Mouse (Mus musculus) hindbrain, embryonic 14.5 days (tissue): ENCODE results near the gene Adam11. TPM values are rescaled to one million over a fixed set of nuclear protein-coding genes. Genes with fewer than 3 reads are reported as not detected.

Experiments
- ATAC-seq: fragments of 200-750 bp; cut with Nextera tagmentation; 2 replicates; pipeline ENCODE4 v1.8.0; 2017; ENCODE audit warnings: moderate number of reproducible peaks, mild to moderate bottlenecking, moderate TSS enrichment, moderate library complexity; ENCODE audit not compliant: low FRiP score
- DNase-seq: peaks from one replicate; pipeline ENCODE4 v3.0.0-alpha.2; 2015; ENCODE audit warnings: low spot score
- H3K27ac ChIP-seq: fragments of 300-500 bp; sonication (generic); 2 replicates; pipeline ENCODE4 v1.5.1; 2014; ENCODE audit warnings: mild to moderate bottlenecking, moderate library complexity
- H3K27me3 ChIP-seq: fragments of 300-500 bp; sonication (generic); 2 replicates; pipeline ENCODE4 v1.6.1; 2014; ENCODE audit warnings: mild to moderate bottlenecking, low read length, mixed read lengths; ENCODE audit not compliant: control insufficient read depth, insufficient read depth
- H3K36me3 ChIP-seq: fragments of 300-500 bp; sonication (generic); replicated peaks from 2 replicates; pipeline ENCODE4 v1.6.1; 2014; ENCODE audit not compliant: control insufficient read depth, insufficient read depth
- H3K4me1 ChIP-seq: fragments of 300-500 bp; sonication (generic); replicated peaks from 2 replicates; pipeline ENCODE4 v1.6.1; 2014; ENCODE audit warnings: antibody characterized with exemption, low read length, mixed read lengths; ENCODE audit not compliant: control insufficient read depth, insufficient read depth
- H3K4me2 ChIP-seq: fragments of 300-500 bp; sonication (generic); replicated peaks from 2 replicates; pipeline ENCODE4 v1.6.1; 2014; ENCODE audit warnings: mild to moderate bottlenecking, moderate library complexity
- H3K4me3 ChIP-seq: fragments of 300-500 bp; sonication (generic); replicated peaks from 2 replicates; pipeline ENCODE4 v1.5.1; 2014; ENCODE audit warnings: mild to moderate bottlenecking, low read length
- H3K9ac ChIP-seq: fragments of 300-500 bp; sonication (generic); 2 replicates; pipeline ENCODE4 v1.6.1; 2014
- H3K9me3 ChIP-seq: fragments of 300-500 bp; sonication (generic); 2 replicates; pipeline ENCODE4 v1.6.1; 2016; ENCODE audit warnings: low read length; ENCODE audit not compliant: control insufficient read depth
- WGBS: fragments of 180-500 bp; shearing (Covaris S2); extraction: QIAGEN DNeasy Blood & Tissue Kit; methylation state at CpG from one replicate; pipeline ENCODE4 v1.1.7; 2014; 5-methylcytosine and 5-hydroxymethylcytosine counted together
- polyA plus RNA-seq: library from polyadenylated mRNA; unstranded; fragments of >200 nt; fragmentation: Nextera tagmentation; extraction: Ambion mirVana; gene quantifications from 2 replicates; pipeline ENCODE4 v1.2.1, GENCODE M21; 2014

Adam11 gene
- polyA plus RNA-seq, 1 experiment from 2014 or later, result 24.1 TPM

GRCm38 (mm10) chr11:102734961-102735360, 26.3 kb upstream of the Adam11 start:
- Histone ChIP-seq H3K36me3 (no peaks in the 10 kb centered on the region), H3K27me3 (no peaks in the 10 kb centered on the region; the same call in 1 of the 2 replicates), H3K4me2 (no peak overlapping the region), H3K4me1 (peaks cover 7% of the 10 kb centered on the region; the same call in 1 of the 2 replicates), H3K9me3 (no peaks in the 10 kb centered on the region), H3K4me3 (no peak overlapping the region), H3K9ac (no peak overlapping the region), H3K27ac (no peak overlapping the region)
- 94% methylated on average over 6 of the region's 6 CpGs for WGBS
- DNase-seq, result no peak
- no peak for ATAC-seq

- Histone ChIP-seq H3K9ac (no peak overlapping the region), H3K27me3 (no peaks in the 10 kb centered on the region; the same call in 1 of the 2 replicates), H3K4me2 (no peak overlapping the region), H3K9me3 (no peaks in the 10 kb centered on the region), H3K27ac (no peak overlapping the region), H3K36me3 (no peaks in the 10 kb centered on the region), H3K4me1 (peaks cover 20% of the 10 kb centered on the region), H3K4me3 (no peak overlapping the region)
- DNase-seq (no peak), ATAC-seq (no peak)
- WGBS, result 88% methylated on average over 3 of the region's 3 CpGs
These were observed 23.2 kb upstream of the Adam11 start for GRCm38 (mm10) chr11:102738046-102738445.

DNA sequence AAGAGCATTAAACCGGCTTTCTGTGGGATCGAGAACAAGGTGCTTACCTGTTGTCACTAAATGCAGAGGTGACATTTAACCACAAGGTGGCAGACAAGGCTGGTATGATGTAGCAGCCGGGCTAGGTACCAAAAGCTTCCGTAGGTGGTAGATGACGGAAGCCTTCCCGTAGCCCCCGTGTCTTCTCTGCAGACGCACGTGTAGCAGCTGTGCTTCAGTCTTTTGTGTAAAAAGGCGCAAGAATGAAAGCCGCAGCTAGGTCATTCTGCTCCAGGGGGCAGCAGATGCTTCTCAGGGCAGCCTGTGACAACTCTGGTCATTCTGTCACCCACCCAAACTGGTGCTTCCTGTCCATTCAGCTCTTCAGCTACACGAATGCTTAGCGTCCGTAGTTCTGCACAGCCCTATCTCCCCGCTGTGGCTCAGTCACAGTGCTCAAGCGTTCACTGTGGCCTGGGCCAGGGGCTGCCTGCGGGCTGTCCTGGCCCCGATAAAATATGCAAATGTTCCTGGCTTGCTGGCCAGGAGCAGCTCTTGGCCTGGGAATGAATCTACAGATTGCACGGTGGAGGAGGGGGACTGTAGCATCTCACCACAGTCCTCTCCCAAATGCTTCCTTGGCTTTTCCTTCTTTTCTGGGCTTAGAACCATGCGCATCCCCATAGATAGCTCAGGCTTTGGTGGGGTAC, 21.8 kb upstream of the Adam11 start:
- H3K4me2 ChIP-seq, result peak overlapping the region; percentile 62
- ATAC-seq, result peak; percentile 86
- peaks cover 20% of the 10 kb centered on the region for H3K4me1 ChIP-seq
- WGBS, result 4% methylated on average over 20 of the region's 20 CpGs
- no peaks in the 10 kb centered on the region for H3K9me3 ChIP-seq
- peak overlapping the region; percentile 79 for H3K27ac ChIP-seq
- peak overlapping the region; percentile 15 for H3K4me3 ChIP-seq
- DNase-seq, result peak; percentile 92
- H3K9ac ChIP-seq, result peak overlapping the region; percentile 54
- no peaks in the 10 kb centered on the region; the same call in 1 of the 2 replicates for H3K27me3 ChIP-seq
- no peaks in the 10 kb centered on the region for H3K36me3 ChIP-seq

DNA sequence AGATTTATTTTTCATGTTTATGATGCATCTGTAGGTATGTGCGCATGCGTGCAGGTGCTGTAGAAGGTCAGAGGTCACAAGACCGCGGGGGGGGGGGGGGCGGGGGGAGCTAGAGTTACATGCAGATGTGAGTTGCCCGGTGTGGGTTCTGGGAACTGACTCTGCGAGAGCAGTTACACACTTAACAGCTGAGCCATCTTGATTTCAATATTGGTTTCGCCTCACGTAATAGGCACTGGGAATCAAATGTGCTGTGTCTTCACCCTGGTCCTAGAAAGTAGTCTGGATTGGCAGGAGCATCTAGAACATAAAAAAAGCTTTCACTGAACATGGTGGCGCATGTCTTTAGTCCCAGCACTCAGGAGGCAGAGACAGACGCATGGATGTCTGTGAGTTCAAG, 20.6 kb upstream of the Adam11 start:
- no peak overlapping the region for H3K9ac ChIP-seq
- no peak overlapping the region for H3K4me2 ChIP-seq
- no peaks in the 10 kb centered on the region for H3K9me3 ChIP-seq
- H3K4me1 ChIP-seq, result peaks cover 20% of the 10 kb centered on the region
- 48% methylated on average over 11 of the region's 11 CpGs for WGBS
- ATAC-seq (no peak), DNase-seq (no peak)
- no peak overlapping the region for H3K27ac ChIP-seq
- no peaks in the 10 kb centered on the region for H3K36me3 ChIP-seq
- no peak overlapping the region for H3K4me3 ChIP-seq
- no peaks in the 10 kb centered on the region; the same call in 1 of the 2 replicates for H3K27me3 ChIP-seq

GRCm38 (mm10) chr11:102741129-102741950, 19.9 kb upstream of the Adam11 start:
- 12% methylated on average over 22 of the region's 22 CpGs for WGBS
- DNase-seq (no peak), ATAC-seq (no peak)
- no peak overlapping the region for H3K27ac ChIP-seq
- H3K9ac ChIP-seq, result no peak overlapping the region
- H3K4me2 ChIP-seq, result peak overlapping the region; percentile 1; the same call in 1 of the 2 replicates
- H3K36me3 ChIP-seq, result no peaks in the 10 kb centered on the region
- H3K27me3 ChIP-seq, result no peaks in the 10 kb centered on the region; the same call in 1 of the 2 replicates
- peaks cover 20% of the 10 kb centered on the region for H3K4me1 ChIP-seq
- no peak overlapping the region for H3K4me3 ChIP-seq
- H3K9me3 ChIP-seq, result no peaks in the 10 kb centered on the region

DNA sequence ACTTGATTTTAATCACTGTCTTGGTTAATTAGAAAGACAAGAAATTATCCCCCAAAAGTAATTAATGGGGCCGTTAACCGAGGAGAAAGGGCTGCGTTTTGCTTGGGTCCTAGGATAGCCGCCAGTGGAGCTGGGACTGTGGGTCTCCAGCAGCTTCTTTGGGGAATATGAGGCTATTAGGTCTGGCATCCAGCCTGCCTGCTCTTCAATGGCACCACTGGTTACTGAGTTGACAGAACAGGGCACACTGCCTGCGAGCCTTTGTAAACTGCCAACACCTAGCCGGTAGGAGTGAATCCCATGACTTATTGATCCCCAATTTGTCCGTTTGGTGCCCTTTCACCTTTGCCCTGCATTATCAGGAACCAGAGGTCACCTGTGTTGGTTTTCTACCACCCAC, 19.2 kb upstream of the Adam11 start:
- Histone ChIP-seq H3K4me2 (no peak overlapping the region), H3K27me3 (no peaks in the 10 kb centered on the region; the same call in 1 of the 2 replicates), H3K9ac (no peak overlapping the region), H3K9me3 (no peaks in the 10 kb centered on the region), H3K4me3 (no peak overlapping the region), H3K4me1 (peaks cover 20% of the 10 kb centered on the region), H3K27ac (no peak overlapping the region), H3K36me3 (no peaks in the 10 kb centered on the region)
- DNase-seq, result no peak
- WGBS, result 37% methylated on average over 7 of the region's 7 CpGs
- no peak for ATAC-seq

GRCm38 (mm10) chr11:102742843-102743242, 18.4 kb upstream of the Adam11 start:
- Histone ChIP-seq H3K9ac (no peak overlapping the region), H3K9me3 (no peaks in the 10 kb centered on the region), H3K36me3 (no peaks in the 10 kb centered on the region), H3K27ac (no peak overlapping the region), H3K27me3 (no peaks in the 10 kb centered on the region; the same call in 1 of the 2 replicates), H3K4me3 (no peak overlapping the region), H3K4me1 (peaks cover 20% of the 10 kb centered on the region), H3K4me2 (no peak overlapping the region)
- no peak for ATAC-seq
- 78% methylated on average over 5 of the region's 5 CpGs for WGBS
- DNase-seq, result no peak

DNA sequence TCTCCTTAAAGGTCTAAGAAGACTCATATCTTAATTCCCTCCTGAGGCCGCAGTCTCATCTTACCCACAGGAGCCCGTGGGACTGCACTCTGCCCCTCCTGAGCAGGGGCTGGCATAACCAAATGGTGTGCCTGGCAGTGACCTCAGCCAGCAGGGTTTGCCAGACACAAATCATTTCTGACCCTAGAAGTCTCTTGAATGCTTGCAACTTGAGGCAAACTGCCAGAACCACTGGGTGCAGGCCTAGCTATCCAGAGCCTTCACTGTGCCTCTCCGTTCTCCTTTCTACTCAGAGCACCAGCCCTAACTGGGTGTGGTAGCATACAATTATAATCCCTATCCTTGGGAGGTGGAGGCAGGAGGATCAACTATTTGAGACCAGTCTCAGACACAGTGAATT, 16.5 kb upstream of the Adam11 start:
- Histone ChIP-seq H3K27me3 (no peaks in the 10 kb centered on the region), H3K27ac (no peak overlapping the region), H3K36me3 (no peaks in the 10 kb centered on the region), H3K9ac (no peak overlapping the region), H3K9me3 (no peaks in the 10 kb centered on the region), H3K4me3 (no peak overlapping the region), H3K4me1 (peaks cover 15% of the 10 kb centered on the region), H3K4me2 (no peak overlapping the region)
- ATAC-seq (no peak), DNase-seq (no peak)
- 89% methylated on average over 3 of the region's 3 CpGs for WGBS

- H3K9ac ChIP-seq, result no peak overlapping the region
These were observed 13.4 kb upstream of the Adam11 start for GRCm38 (mm10) chr11:102747866-102748265.

More at GRCm38 (mm10) chr11:102747866-102748265, 13.4 kb upstream of the Adam11 start:
- H3K27ac ChIP-seq, result no peak overlapping the region
- no peaks in the 10 kb centered on the region for H3K36me3 ChIP-seq
- no peaks in the 10 kb centered on the region for H3K9me3 ChIP-seq
- ATAC-seq (no peak), DNase-seq (no peak)
- H3K4me1 ChIP-seq, result no peaks in the 10 kb centered on the region
- H3K4me2 ChIP-seq, result no peak overlapping the region
- no peaks in the 10 kb centered on the region for H3K27me3 ChIP-seq
- no peak overlapping the region for H3K4me3 ChIP-seq
- 84% methylated on average over 1 of the region's 1 CpGs for WGBS
